Mouse (Mus musculus) heart, postnatal 0 days (tissue): ENCODE data around the gene Klk8. TPM values are rescaled to one million over a fixed set of nuclear protein-coding genes. Genes with fewer than 3 reads are reported as not detected.

Experiments
- ATAC-seq: fragments of 200-750 bp; cut with Nextera tagmentation; 2 replicates; pipeline ENCODE4 v1.8.0; 2017; ENCODE audit warnings: low read depth, moderate number of reproducible peaks, moderate library complexity; ENCODE audit not compliant: insufficient read depth
- DNase-seq: peaks from one replicate; pipeline ENCODE4 v3.0.0-alpha.2; 2016; ENCODE audit warnings: low spot score
- H3K27ac ChIP-seq: fragments of 300-500 bp; sonication (generic); 2 replicates; pipeline ENCODE4 v1.5.1; 2014; ENCODE audit warnings: low read depth, mild to moderate bottlenecking
- H3K27me3 ChIP-seq: fragments of 300-500 bp; sonication (generic); 2 replicates; pipeline ENCODE4 v1.6.1; 2014; ENCODE audit warnings: low read length, mixed read lengths; ENCODE audit not compliant: control insufficient read depth, insufficient read depth
- H3K36me3 ChIP-seq: fragments of 300-500 bp; sonication (generic); replicated peaks from 2 replicates; pipeline ENCODE4 v1.6.1; 2014; ENCODE audit warnings: low read length, mixed read lengths; ENCODE audit not compliant: control insufficient read depth, insufficient read depth
- H3K4me1 ChIP-seq: fragments of 300-500 bp; sonication (generic); 2 replicates; pipeline ENCODE4 v1.6.1; 2014; ENCODE audit warnings: antibody characterized with exemption; ENCODE audit not compliant: control insufficient read depth, insufficient read depth
- H3K4me2 ChIP-seq: fragments of 300-500 bp; sonication (generic); 2 replicates; pipeline ENCODE4 v1.6.1; 2014; ENCODE audit warnings: low read depth, mild to moderate bottlenecking, low read length, moderate library complexity
- H3K4me3 ChIP-seq: fragments of 300-500 bp; sonication (generic); 2 replicates; pipeline ENCODE4 v1.5.1; 2014; ENCODE audit warnings: low read depth, low read length
- H3K9ac ChIP-seq: fragments of 300-500 bp; sonication (generic); replicated peaks from 2 replicates; pipeline ENCODE4 v1.6.1; 2014; ENCODE audit warnings: low read depth, low read length, mixed read lengths
- H3K9me3 ChIP-seq: fragments of 300-500 bp; sonication (generic); replicated peaks from 2 replicates; pipeline ENCODE4 v1.6.1; 2016; ENCODE audit warnings: low read length; ENCODE audit not compliant: control insufficient read depth
- CTCF ChIP-seq: IDR thresholded peaks from 2 replicates; pipeline ENCODE4 v1.5.1; 2016; ENCODE audit warnings: antibody characterized with exemption, control low read depth, low read depth
- EP300 ChIP-seq: IDR thresholded peaks from 2 replicates; pipeline ENCODE4 v1.6.1; 2016; ENCODE audit warnings: antibody characterized with exemption, low read depth
- WGBS: fragments of 180-500 bp; shearing (Covaris S2); extraction: QIAGEN DNeasy Blood & Tissue Kit; methylation state at CpG from one replicate; pipeline ENCODE4 v1.1.7; 2014; 5-methylcytosine and 5-hydroxymethylcytosine counted together
- polyA plus RNA-seq: library from polyadenylated mRNA; unstranded; fragments of >200 nt; fragmentation: Nextera tagmentation; extraction: Ambion mirVana; gene quantifications from 2 replicates; pipeline ENCODE4 v1.2.1, GENCODE M21; 2015
- total RNA-seq: library from RNA; depleted of rRNA; stranded (reverse); fragments of >200 nt; gene quantifications from 2 replicates; pipeline ENCODE4 v1.2.3, GENCODE M21; 2014; ENCODE audit warnings: low replicate concordance

The Klk8 gene
- total and polyA plus RNA-seq, 2 experiments from 2014 or later = 17.0 to 40.6 TPM

DNA sequence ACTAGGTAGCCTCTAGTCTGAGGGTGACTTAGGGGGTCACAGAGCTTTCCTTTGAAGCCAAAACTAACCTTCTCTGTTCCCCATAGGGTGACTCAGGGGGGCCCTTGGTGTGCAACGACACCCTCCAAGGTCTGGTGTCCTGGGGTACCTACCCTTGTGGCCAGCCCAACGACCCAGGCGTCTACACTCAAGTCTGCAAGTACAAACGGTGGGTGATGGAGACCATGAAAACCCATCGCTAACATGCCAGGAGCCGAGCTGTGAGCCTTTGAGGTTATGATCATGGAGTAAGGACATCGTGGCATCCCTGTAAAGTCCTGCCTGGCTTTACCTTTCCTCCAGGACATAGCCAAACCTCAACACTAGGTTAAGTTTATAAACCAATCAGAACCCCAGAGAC, 17.8 kb downstream of the Klk8 start:
- Histone ChIP-seq H3K27me3 (0 out of 2 replicates have a peak, but pooled peaks cover 2% of the 10 kb centered on the region), H3K36me3 (no peaks in the 10 kb centered on the region), H3K4me3 (no peak overlapping the region), H3K27ac (no peak overlapping the region), H3K4me2 (no peak overlapping the region), H3K9me3 (no peaks in the 10 kb centered on the region), H3K4me1 (no peaks in the 10 kb centered on the region), H3K9ac (no peak overlapping the region)
- 75% methylated on average over 7 of the region's 7 CpGs for WGBS
- no peak for DNase-seq
- TF ChIP-seq EP300 = no peak
- no peak for TF ChIP-seq CTCF
- ATAC-seq = no peak

DNA sequence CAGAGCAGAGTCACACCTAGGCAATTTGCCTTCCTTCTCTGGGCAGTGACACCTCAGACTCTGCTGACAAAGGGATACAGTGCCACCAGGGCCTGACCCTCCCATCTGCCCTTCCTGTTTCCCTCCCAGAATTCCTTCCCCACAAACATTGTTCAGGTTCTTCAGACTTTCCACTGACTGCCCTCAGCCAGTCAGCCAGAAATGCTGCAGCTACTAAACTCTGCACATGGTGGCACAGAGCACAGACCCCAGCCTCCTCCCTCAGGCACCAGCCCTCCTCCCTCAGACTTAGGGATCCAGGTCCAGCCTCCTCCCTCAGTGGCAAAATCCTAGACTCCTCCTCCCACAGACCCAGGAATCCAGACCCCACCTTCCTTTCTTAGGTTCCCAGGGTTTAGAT, 19.4 kb downstream of the Klk8 start:
- TF ChIP-seq CTCF (no peak), EP300 (no peak)
- 0 out of 2 replicates have a peak, but pooled peaks cover 2% of the 10 kb centered on the region for H3K27me3 ChIP-seq
- no peaks in the 10 kb centered on the region for H3K36me3 ChIP-seq
- ATAC-seq (no peak), DNase-seq (no peak)
- no peaks in the 10 kb centered on the region for H3K9me3 ChIP-seq
- no peak overlapping the region for H3K4me3 ChIP-seq
- H3K4me1 ChIP-seq = no peaks in the 10 kb centered on the region
- H3K4me2 ChIP-seq = no peak overlapping the region
- H3K9ac ChIP-seq = no peak overlapping the region
- H3K27ac ChIP-seq = no peak overlapping the region

DNA sequence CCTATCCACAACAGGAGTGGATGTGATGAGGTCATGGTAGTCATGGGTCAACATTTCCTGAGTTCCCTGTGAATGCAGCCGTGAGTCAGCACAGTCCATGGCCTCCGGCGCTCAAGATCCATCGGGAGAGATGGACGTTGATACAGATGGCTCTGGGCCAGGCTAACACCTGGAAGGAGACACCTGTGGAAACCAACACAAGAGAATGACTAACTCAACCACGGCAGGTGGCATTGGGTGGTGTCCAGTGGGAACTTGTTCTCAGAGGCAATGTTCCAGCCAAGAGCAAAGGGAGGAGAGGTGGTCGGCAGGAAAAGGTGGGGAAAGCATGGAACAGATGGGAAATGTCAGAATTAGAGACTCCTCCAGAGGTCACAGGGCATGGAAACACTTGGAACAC, 24.2 kb downstream of the Klk8 start:
- H3K4me1 ChIP-seq = no peaks in the 10 kb centered on the region

DNA sequence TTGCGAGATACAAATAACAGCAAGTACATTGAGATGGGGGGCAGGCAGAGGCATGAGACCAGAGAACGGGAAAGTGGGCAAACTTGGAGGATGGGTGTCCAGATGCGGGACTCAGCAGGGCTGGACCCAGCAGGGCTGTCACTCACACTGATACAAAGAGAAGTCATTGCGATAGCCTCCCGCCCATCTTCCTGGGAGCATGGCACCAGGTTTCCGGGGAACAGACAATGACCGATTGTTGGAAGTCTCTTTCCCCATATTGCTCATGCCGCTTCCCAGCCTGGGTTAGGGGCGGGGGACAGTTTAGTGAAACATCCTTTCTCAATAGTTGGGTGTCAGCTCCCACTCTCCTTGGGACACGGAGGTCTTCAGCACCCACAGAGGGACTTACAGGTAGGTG, 26.8 kb downstream of the Klk8 start, which contains the start of gene Klk6:
Gene Klk6, plus strand, starts transcription at position 301 of the 400 bp plus-strand sequence.
- TF ChIP-seq CTCF = no peak
- TF ChIP-seq EP300 = no peak
- WGBS = 74% methylated on average over 10 of the region's 10 CpGs
- no peak within 1 kb of the TSS for H3K27ac ChIP-seq

More for the DNA sequence above, 24.2 kb downstream of the Klk8 start:
- H3K36me3 ChIP-seq = no peaks in the 10 kb centered on the region
- H3K4me3 ChIP-seq = no peak overlapping the region
- H3K9me3 ChIP-seq = no peaks in the 10 kb centered on the region
- no peaks in the 10 kb centered on the region for H3K27me3 ChIP-seq
- H3K27ac ChIP-seq = no peak overlapping the region
- H3K9ac ChIP-seq = no peak overlapping the region
- TF ChIP-seq CTCF = no peak
- DNase-seq (no peak), ATAC-seq (no peak)
- H3K4me2 ChIP-seq = no peak overlapping the region
- 70% methylated on average over 7 of the region's 7 CpGs for WGBS

DNA sequence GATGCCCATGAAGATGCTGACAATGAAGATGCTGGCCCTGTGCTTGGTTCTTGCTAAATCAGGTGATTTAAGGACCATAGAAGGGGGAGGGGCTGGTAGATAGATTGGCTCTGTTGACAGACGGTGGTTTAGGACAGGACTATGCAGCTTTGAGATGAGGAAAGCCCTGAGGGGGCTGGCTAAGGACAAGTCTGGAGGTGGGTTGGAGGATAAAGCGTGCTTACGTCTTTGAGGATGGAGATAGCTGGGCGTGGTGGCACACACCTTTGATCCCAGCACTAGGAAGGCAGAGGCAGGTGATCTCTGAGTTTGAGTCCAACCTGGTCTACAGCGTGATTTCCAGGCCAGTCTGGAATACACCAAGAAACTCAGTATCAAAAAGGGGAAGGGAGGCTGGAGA, 28.7 kb downstream of the Klk8 start:
- H3K27ac ChIP-seq = no peak overlapping the region
- no peak for ATAC-seq
- DNase-seq = no peak
- no peak overlapping the region for H3K9ac ChIP-seq
- H3K27me3 ChIP-seq = no peaks in the 10 kb centered on the region
- TF ChIP-seq CTCF = no peak
- no peak for TF ChIP-seq EP300
- no peak overlapping the region for H3K4me2 ChIP-seq
- H3K4me3 ChIP-seq = no peak overlapping the region
- no peaks in the 10 kb centered on the region for H3K9me3 ChIP-seq
- H3K36me3 ChIP-seq = no peaks in the 10 kb centered on the region
- WGBS = 77% methylated on average over 5 of the region's 5 CpGs
- H3K4me1 ChIP-seq = no peaks in the 10 kb centered on the region

More for the DNA sequence above, 26.8 kb downstream of the Klk8 start, which contains the start of gene Klk6:
- Histone ChIP-seq H3K9ac (no peak within 1 kb of the TSS), H3K4me2 (no peak within 1 kb of the TSS), H3K36me3 (no peaks in the 10 kb centered on the region), H3K4me1 (no peaks in the 10 kb centered on the region), H3K9me3 (no peaks in the 10 kb centered on the region), H3K27me3 (no peaks in the 10 kb centered on the region), H3K4me3 (no peak within 1 kb of the TSS)
- DNase-seq (no peak), ATAC-seq (no peak)

DNA sequence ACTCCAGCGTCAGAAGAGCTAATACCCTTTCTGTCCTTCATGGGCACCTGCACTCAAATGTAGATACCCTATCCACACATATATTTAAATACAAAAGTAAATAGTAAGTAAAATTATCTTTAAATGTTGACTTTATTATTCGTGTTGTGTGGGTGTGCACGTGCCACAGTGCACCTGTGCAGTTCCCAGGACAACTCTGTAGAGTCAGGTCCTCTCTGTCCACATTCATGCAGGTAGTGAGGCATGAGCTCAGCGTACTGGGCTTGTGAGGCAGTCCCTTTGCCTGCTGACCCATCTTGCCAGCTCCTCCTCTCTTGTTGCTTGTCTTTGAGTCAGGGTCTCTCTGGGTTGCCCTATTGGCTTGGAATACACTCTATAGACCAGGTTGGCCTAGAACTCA, 30.3 kb downstream of the Klk8 start:
- DNase-seq (no peak), ATAC-seq (no peak)
- no peak overlapping the region for H3K27ac ChIP-seq
- no peak overlapping the region for H3K4me3 ChIP-seq
- WGBS = 70% methylated on average over 4 of the region's 4 CpGs
- no peaks in the 10 kb centered on the region for H3K36me3 ChIP-seq
- no peak for TF ChIP-seq EP300
- no peak for TF ChIP-seq CTCF
- no peak overlapping the region for H3K9ac ChIP-seq
- H3K4me1 ChIP-seq = no peaks in the 10 kb centered on the region
- no peaks in the 10 kb centered on the region for H3K9me3 ChIP-seq
- H3K27me3 ChIP-seq = no peaks in the 10 kb centered on the region
- no peak overlapping the region for H3K4me2 ChIP-seq
